Mouse (Mus musculus) heart, adult 8-10 months (tissue): Measurements from ENCODE around the gene Rptn. TPM values are rescaled to one million over a fixed set of nuclear protein-coding genes. Genes with fewer than 3 reads are reported as not detected.

Experiments
- microRNA-seq: library from miRNA; unstranded; fragments of <30 nt; microRNA quantifications from one replicate; pipeline ENCODE4 v1.2.0, GENCODE M21; 2022
- total RNA-seq, 4 experiments: library from RNA; stranded (reverse); gene quantifications; 2 replicates each; pipeline ENCODE4 v1.2.4; 2022

The Rptn gene
- total RNA-seq, 4 experiments from 2014 or later, result not detected

Small RNAs within 50 kb of the gene (microRNA-seq; reads per million reads assigned to microRNA genes)
- gene Gm22752 (not detected), gene Gm44353 (not detected)

Other genes starting within 250 kb of the Rptn start
- not detected for gene Crnn, start 248.9 kb upstream of the Rptn start, total RNA-seq
- gene Flg2, start 196.4 kb upstream of the Rptn start, total RNA-seq, result not detected
- gene Flg, start 120.2 kb upstream of the Rptn start, total RNA-seq, result not detected
- gene Hrnr, start 74.0 kb upstream of the Rptn start, total RNA-seq, result not detected
- under 1 TPM; 0.08 to 0.22 (median 0.14) TPM for gene Tchh, start 48.6 kb downstream of the Rptn start, total RNA-seq
- gene Tchhl1, start 75.1 kb downstream of the Rptn start, total RNA-seq, result not detected
- 10 to 100 TPM; 59.3 to 66.7 (median 61.4) TPM for gene S100a11, start 126.8 kb downstream of the Rptn start, total RNA-seq
- gene S100a10, start 161.4 kb downstream of the Rptn start, total RNA-seq, result 10 to 100 TPM; 50.9 to 79.4 (median 56.8) TPM